Mouse (Mus musculus) embryonic facial prominence, embryonic 14.5 days (tissue): ENCODE results near the gene Spcs1. TPM values are rescaled to one million over a fixed set of nuclear protein-coding genes. Genes with fewer than 3 reads are reported as not detected.

Source experiments
- ATAC-seq: fragments of 200-750 bp; cut with Nextera tagmentation; 2 replicates; pipeline ENCODE4 v1.8.0; 2017; ENCODE audit warnings: low read depth, moderate number of reproducible peaks, moderate TSS enrichment
- DNase-seq: peaks from one replicate; pipeline ENCODE4 v3.0.0-alpha.2; 2015; ENCODE audit warnings: low spot score
- H3K27ac ChIP-seq: fragments of 300-500 bp; sonication (generic); replicated peaks from 2 replicates; pipeline ENCODE4 v1.5.1; 2014; ENCODE audit warnings: low read depth, mild to moderate bottlenecking, low read length, moderate library complexity
- H3K27me3 ChIP-seq: fragments of 300-500 bp; sonication (generic); replicated peaks from 2 replicates; pipeline ENCODE4 v1.6.1; 2014; ENCODE audit warnings: low read length; ENCODE audit not compliant: control insufficient read depth, insufficient read depth
- H3K36me3 ChIP-seq: fragments of 300-500 bp; sonication (generic); 2 replicates; pipeline ENCODE4 v1.6.1; 2014; ENCODE audit warnings: low read length, mixed read lengths; ENCODE audit not compliant: control insufficient read depth, insufficient read depth
- H3K4me1 ChIP-seq: fragments of 300-500 bp; sonication (generic); 2 replicates; pipeline ENCODE4 v1.6.1; 2014; ENCODE audit warnings: antibody characterized with exemption, low read length; ENCODE audit not compliant: control insufficient read depth, insufficient read depth
- H3K4me2 ChIP-seq: fragments of 300-500 bp; sonication (generic); 2 replicates; pipeline ENCODE4 v1.6.1; 2014; ENCODE audit warnings: low read depth, mild to moderate bottlenecking, low read length, moderate library complexity, mixed read lengths
- H3K4me3 ChIP-seq: fragments of 300-500 bp; sonication (generic); 2 replicates; pipeline ENCODE4 v1.5.1; 2014; ENCODE audit warnings: low read depth, mild to moderate bottlenecking, low read length
- H3K9ac ChIP-seq: fragments of 300-500 bp; sonication (generic); 2 replicates; pipeline ENCODE4 v1.6.1; 2014; ENCODE audit warnings: low read depth, mild to moderate bottlenecking, low read length, moderate library complexity, mixed read lengths
- H3K9me3 ChIP-seq: fragments of 300-500 bp; sonication (generic); 2 replicates; pipeline ENCODE4 v1.6.1; 2016; ENCODE audit warnings: low read length; ENCODE audit not compliant: control insufficient read depth
- WGBS: fragments of 180-500 bp; shearing (Covaris S2); extraction: QIAGEN DNeasy Blood & Tissue Kit; methylation state at CpG from one replicate; pipeline ENCODE4 v1.1.7; 2014; 5-methylcytosine and 5-hydroxymethylcytosine counted together
- polyA plus RNA-seq: library from polyadenylated mRNA; unstranded; fragments of >200 nt; fragmentation: Nextera tagmentation; extraction: Ambion mirVana; gene quantifications from 2 replicates; pipeline ENCODE4 v1.2.1, GENCODE M21; 2014

The Spcs1 gene
- polyA plus RNA-seq, 1 experiment from 2014 or later, result 472 TPM

DNA sequence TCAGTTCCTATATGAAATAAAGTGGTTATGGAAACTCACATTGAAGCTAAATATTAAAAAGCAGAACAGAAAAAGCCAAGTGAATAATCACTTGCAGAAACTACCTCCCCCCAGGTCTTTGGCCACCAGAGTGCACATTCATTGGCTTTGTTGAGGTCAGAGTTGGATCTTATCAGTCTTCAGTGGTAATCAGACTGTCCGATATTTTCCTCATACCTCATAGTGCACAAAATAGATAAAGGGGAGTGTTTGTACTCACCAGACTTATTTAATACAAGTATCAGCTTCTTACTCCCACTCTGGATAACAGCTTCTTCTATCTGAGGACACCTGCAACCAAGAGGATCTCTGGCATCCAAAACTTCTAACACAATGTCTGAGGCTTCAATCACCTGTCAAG lies 14.6 kb upstream of the Spcs1 start:
- ATAC-seq (no peak), DNase-seq (no peak)
- Histone ChIP-seq H3K36me3 (peaks cover 68% of the 10 kb centered on the region), H3K27me3 (no peaks in the 10 kb centered on the region), H3K27ac (no peak overlapping the region), H3K9me3 (no peaks in the 10 kb centered on the region), H3K4me1 (peaks cover 18% of the 10 kb centered on the region), H3K9ac (no peak overlapping the region), H3K4me2 (no peak overlapping the region), H3K4me3 (no peak overlapping the region)
- WGBS, result 78% methylated on average over 1 of the region's 1 CpGs

DNA sequence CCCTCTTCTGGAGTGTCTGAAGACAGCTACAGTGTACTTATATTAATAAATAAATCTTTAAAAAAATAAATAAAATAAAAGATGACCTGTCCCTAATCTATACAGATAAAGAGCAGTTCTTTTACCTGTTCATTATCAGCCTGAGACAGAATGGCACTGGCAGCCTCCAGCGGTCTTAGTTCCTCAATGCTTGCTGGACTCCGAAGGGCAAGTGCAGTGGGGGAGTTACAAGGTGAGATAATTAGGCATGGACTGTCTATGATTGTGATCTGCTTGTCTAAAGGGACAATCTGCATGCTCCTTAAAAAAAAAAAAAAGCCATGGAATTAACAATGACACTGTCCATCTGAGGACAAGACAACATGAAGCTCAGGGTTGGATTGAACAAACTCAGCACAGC lies 12.5 kb upstream of the Spcs1 start:
- H3K4me3 ChIP-seq, result no peak overlapping the region
- no peak overlapping the region for H3K27ac ChIP-seq
- peaks cover 10% of the 10 kb centered on the region for H3K4me1 ChIP-seq
- H3K9ac ChIP-seq, result no peak overlapping the region
- H3K4me2 ChIP-seq, result no peak overlapping the region
- DNase-seq (no peak), ATAC-seq (no peak)
- peaks cover 89% of the 10 kb centered on the region for H3K36me3 ChIP-seq
- 100% methylated on average over 2 of the region's 2 CpGs for WGBS
- H3K27me3 ChIP-seq, result no peaks in the 10 kb centered on the region
- H3K9me3 ChIP-seq, result no peaks in the 10 kb centered on the region

DNA sequence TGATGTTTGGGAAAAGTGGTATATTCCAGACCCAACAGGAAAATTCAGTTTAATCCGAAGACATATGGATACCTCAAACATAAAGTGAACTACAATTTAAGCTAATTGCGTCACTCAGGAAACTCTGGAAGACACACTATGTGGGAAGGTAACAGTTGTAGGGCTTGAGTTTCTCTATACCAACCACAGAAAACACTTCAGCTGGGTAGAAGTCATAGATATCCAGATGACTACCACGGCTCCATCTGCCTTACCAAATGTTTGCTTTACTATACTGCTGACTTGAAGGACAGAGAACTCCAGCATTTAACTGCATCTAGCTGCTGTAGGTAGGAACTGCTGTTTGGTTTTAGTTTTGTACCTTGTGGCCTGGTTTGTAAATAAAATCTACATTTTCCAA lies 10.1 kb upstream of the Spcs1 start:
- peaks cover 91% of the 10 kb centered on the region for H3K36me3 ChIP-seq
- no peaks in the 10 kb centered on the region for H3K4me1 ChIP-seq
- no peak overlapping the region for H3K9ac ChIP-seq
- no peak overlapping the region for H3K4me2 ChIP-seq
- H3K4me3 ChIP-seq, result no peak overlapping the region
- no peak overlapping the region for H3K27ac ChIP-seq
- no peaks in the 10 kb centered on the region for H3K9me3 ChIP-seq
- WGBS, result 96% methylated on average over 3 of the region's 3 CpGs
- DNase-seq (no peak), ATAC-seq (no peak)
- H3K27me3 ChIP-seq, result no peaks in the 10 kb centered on the region

DNA sequence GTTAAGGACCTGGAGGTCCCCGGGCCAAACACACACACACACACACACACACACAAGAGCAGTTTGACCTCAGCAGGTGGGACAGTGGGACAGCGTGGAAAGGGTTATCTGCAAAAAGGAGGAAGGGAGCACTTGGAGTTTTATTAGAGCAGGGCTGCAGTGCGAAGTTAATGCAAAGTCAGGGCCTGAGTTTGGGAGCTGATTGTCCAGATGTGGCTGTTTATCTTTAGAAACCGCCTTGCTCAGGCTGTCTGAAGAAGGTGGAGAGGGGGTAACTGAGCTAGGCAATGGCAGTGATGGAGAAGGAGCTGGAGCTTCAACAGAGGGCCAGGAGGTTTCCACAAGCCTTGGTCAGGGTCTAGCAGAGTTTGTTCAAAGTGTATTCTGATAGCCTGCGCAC lies 5.3 kb upstream of the Spcs1 start:
- ATAC-seq (no peak), DNase-seq (no peak)
- Histone ChIP-seq H3K4me1 (peaks cover 8% of the 10 kb centered on the region), H3K36me3 (peaks cover 47% of the 10 kb centered on the region), H3K27ac (no peak overlapping the region), H3K4me2 (no peak overlapping the region), H3K27me3 (no peaks in the 10 kb centered on the region), H3K4me3 (no peak overlapping the region), H3K9ac (no peak overlapping the region), H3K9me3 (no peaks in the 10 kb centered on the region)
- WGBS, result 74% methylated on average over 5 of the region's 5 CpGs

DNA sequence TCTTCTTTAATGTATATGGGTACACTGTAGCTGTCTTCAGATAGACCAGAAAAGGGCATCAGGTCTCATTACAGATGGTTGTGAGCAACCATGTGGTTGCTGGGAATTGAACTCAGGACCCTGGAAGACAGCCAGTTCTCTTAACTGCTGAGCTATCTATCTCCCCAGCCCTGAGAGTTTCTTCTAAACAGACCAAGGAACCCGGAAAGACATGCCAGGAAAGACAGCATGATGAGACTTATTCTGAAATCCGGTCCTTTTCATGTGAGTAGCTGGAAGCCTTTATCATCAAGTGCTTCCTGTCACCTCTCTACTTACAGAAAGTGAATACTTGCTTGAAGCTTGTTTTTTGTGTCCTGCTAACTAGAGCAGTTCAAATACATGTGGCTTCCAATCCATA lies 3.1 kb upstream of the Spcs1 start:
- Histone ChIP-seq H3K4me3 (no peak overlapping the region), H3K36me3 (peaks cover 29% of the 10 kb centered on the region), H3K9me3 (no peaks in the 10 kb centered on the region), H3K27me3 (no peaks in the 10 kb centered on the region), H3K27ac (no peak overlapping the region), H3K9ac (no peak overlapping the region), H3K4me2 (no peak overlapping the region), H3K4me1 (peaks cover 15% of the 10 kb centered on the region)
- ATAC-seq, result no peak
- DNase-seq, result no peak
- 88% methylated on average over 2 of the region's 2 CpGs for WGBS

DNA sequence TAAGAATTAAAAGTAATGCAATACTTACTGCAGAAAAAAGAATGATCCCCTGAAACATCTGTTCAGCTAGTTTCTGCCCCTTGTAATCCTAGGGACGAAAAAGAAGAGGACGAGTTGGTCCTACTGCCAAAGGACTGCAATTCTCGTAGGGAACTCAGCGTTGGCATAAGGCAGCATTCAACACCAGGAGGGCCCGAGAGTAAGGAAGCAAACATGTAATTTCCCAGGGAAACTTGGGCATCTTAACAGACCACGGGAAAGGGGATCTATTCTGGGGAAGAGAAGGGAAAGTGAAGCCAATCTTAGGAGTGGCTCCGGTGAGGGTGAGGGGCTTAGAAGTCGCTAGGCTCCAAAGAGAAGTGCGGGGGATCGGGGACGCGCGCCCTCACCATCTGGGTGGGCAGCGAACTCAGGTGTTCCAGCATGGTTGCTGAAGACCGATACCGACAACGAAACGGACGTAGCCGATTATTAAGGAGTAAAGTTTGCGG lies 611 bp downstream of the Spcs1 start:
- peaks cover 23% of the 10 kb centered on the region for H3K36me3 ChIP-seq
- H3K4me2 ChIP-seq, result peak overlapping the region; percentile 81
- ATAC-seq (peak; percentile 13; the same call in 1 of the 2 replicates), DNase-seq (no peak)
- H3K27me3 ChIP-seq, result no peaks in the 10 kb centered on the region
- peaks cover 15% of the 10 kb centered on the region for H3K4me1 ChIP-seq
- WGBS, result 0% methylated on average over 21 of the region's 21 CpGs
- H3K9me3 ChIP-seq, result no peaks in the 10 kb centered on the region
- peak overlapping the region; percentile 92 for H3K9ac ChIP-seq
- H3K4me3 ChIP-seq, result peak overlapping the region; percentile 88
- H3K27ac ChIP-seq, result peak overlapping the region; percentile 94

DNA sequence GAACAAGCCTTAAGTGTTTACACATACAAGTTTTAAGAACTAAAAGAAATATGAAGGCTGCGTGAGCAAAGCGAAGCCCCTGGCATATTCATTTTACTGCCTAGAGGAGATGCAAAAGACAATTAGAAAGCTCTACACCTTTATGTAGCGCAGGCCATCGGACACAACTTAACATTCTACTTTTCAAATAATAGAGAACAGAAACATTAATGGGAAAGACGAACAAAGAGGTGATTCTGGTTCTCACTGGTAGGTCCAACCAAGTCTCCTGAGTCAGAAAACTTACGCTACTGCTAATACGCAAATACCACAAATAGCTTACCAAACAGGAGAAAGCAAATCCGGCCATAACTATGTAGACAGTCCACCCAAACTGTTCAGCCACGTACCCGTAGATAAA lies 1.1 kb downstream of the Spcs1 start:
- peak overlapping the region; percentile 81 for H3K4me2 ChIP-seq
- no peak for DNase-seq
- H3K27me3 ChIP-seq, result no peaks in the 10 kb centered on the region
- no peak for ATAC-seq
- 59% methylated on average over 10 of the region's 10 CpGs for WGBS
- H3K36me3 ChIP-seq, result peaks cover 23% of the 10 kb centered on the region
- H3K27ac ChIP-seq, result peak overlapping the region; percentile 94
- H3K9ac ChIP-seq, result peak overlapping the region; percentile 92
- no peaks in the 10 kb centered on the region for H3K9me3 ChIP-seq
- H3K4me3 ChIP-seq, result peak overlapping the region; percentile 88
- H3K4me1 ChIP-seq, result peaks cover 15% of the 10 kb centered on the region

DNA sequence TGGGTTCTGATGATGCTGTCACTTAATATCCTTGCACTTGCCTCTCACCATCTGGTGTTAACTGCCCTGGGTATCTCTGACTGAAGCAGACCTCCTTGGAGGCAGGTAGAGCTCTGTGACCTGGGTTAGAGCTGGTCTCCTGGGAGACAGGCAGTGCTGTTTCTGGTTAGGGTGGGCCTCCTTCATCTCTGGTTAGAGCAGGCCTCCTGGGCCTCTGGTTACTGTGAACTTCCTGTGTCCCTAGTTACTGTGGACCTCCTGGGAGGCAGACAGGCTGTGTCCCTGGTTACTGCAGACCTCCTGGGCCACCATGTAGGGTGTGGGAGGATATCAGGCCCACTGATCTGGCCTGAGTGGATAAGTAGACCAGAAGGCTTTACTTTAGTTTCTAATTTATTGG lies 5.1 kb downstream of the Spcs1 start:
- peak; percentile 22 for DNase-seq
- ATAC-seq, result peak; percentile 69; the same call in 1 of the 2 replicates

DNA sequence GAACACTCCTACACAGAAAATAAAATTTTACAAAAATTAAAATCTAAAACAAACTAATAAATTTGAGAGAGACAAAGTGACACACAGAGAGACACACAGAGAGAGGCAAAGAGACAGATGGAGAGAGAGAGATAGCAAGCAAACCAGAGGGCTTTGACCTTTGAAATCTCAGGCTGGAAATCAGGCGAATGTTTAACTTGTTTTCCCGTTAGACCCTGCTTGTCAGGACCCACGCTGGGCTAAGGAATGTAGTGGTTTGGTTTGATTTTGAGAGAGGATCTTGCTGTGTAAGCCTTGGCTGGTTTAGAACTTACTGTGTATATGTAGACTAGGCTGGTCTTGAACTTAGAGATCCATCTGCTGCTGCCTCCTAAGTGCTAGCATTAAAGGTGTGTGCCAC lies 25.2 kb downstream of the Spcs1 start:
- Histone ChIP-seq H3K4me2 (no peak overlapping the region), H3K36me3 (peaks cover 37% of the 10 kb centered on the region), H3K9ac (no peak overlapping the region), H3K4me3 (no peak overlapping the region), H3K27me3 (no peaks in the 10 kb centered on the region), H3K27ac (no peak overlapping the region), H3K9me3 (no peaks in the 10 kb centered on the region), H3K4me1 (no peaks in the 10 kb centered on the region)
- ATAC-seq, result no peak
- DNase-seq, result no peak
- WGBS, result 79% methylated on average over 3 of the region's 3 CpGs

More for the DNA sequence above, 5.1 kb downstream of the Spcs1 start:
- peaks cover 23% of the 10 kb centered on the region for H3K36me3 ChIP-seq
- no peak overlapping the region for H3K27ac ChIP-seq
- H3K27me3 ChIP-seq, result no peaks in the 10 kb centered on the region
- no peaks in the 10 kb centered on the region for H3K9me3 ChIP-seq
- 0 out of 2 replicates have a peak, but pooled peaks cover 7% of the 10 kb centered on the region for H3K4me1 ChIP-seq
- H3K9ac ChIP-seq, result no peak overlapping the region
- no peak overlapping the region for H3K4me2 ChIP-seq
- no peak overlapping the region for H3K4me3 ChIP-seq
